Mouse (Mus musculus) MEL (cell line): ENCODE measurements around the gene Ahcyl2.

Experiments
- CTCF ChIP-seq, 3 experiments: IDR thresholded peaks in 2 of 3; conservative IDR thresholded peaks in 1 of 3; 2 replicates each; pipeline ENCODE4 v1.5.1; 2011 to 2012; ENCODE audit warnings: low read length in 3 of 3, low read depth in 2 of 3, mild to moderate bottlenecking in 2 of 3, improper control_type of control experiment in 1 of 3, inconsistent platforms in 1 of 3, mixed read lengths in 1 of 3, moderate library complexity in 1 of 3; ENCODE audit not compliant: control insufficient read depth in 1 of 3, insufficient read depth in 1 of 3, poor library complexity in 1 of 3, severe bottlenecking in 1 of 3
- GABPA ChIP-seq: IDR thresholded peaks from 2 replicates; pipeline ENCODE4 v1.6.1; 2012; ENCODE audit warnings: low read depth, mild to moderate bottlenecking, inconsistent platforms, low read length, improper control_type of control experiment, moderate library complexity
- NRF1 ChIP-seq: IDR thresholded peaks from 2 replicates; pipeline ENCODE4 v1.6.1; 2014; ENCODE audit warnings: low read depth, mild to moderate bottlenecking, inconsistent platforms, low read length, improper control_type of control experiment, moderate library complexity; ENCODE audit not compliant: poor library complexity, insufficient read depth, severe bottlenecking
- POLR2A ChIP-seq, 2 experiments: IDR thresholded peaks; 2 replicates each; pipeline ENCODE4 v1.6.1; 2011 to 2012; ENCODE audit warnings: low read length in 2 of 2, mild to moderate bottlenecking in 2 of 2, control low read depth in 1 of 2, improper control_type of control experiment in 1 of 2, low read depth in 1 of 2, moderate library complexity in 1 of 2; ENCODE audit not compliant: control insufficient read depth in 1 of 2, insufficient read depth in 1 of 2, poor library complexity in 1 of 2
- SMC3 ChIP-seq: IDR thresholded peaks from 2 replicates; pipeline ENCODE4 v1.6.1; 2011; ENCODE audit warnings: low read depth, low read length, improper control_type of control experiment

DNA sequence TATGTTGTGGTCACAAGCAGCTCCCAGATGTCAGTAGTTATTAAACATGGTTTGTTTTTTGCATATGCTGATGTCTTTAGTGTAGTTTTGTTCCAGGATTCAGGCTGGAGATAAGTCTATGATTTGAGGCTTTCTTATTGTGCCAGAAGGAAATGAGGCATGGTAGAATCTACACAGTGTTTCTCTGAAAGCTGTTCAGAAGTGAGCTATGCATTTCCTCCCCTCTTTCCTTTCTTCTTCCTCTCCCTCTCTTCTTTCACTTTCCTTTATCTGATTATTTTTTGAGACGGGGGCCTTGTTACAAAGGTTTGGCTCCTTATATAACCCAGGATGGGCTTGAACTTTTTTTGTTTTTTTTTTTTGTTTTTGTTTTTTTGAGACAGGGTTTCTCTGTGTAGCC, 25.7 kb downstream of the Ahcyl2 start:
- TF ChIP-seq POLR2A (IDR thresholded peaks at IDR 0.05; ENCODE audit: control insufficient read depth in 1 of 2, insufficient read depth in 1 of 2, low read depth in 1 of 2, low read length in 2 of 2, poor library complexity in 1 of 2) = no peak
- no peak for TF ChIP-seq CTCF (IDR thresholded peaks at IDR 0.05 in 2 of 3, conservative IDR thresholded peaks at IDR 0.05 in 1 of 3; ENCODE audit: control insufficient read depth in 1 of 3, insufficient read depth in 1 of 3, low read depth in 2 of 3, low read length in 3 of 3, poor library complexity in 1 of 3, severe bottlenecking in 1 of 3)
- TF ChIP-seq NRF1 = no peak
- no peak for TF ChIP-seq GABPA
- TF ChIP-seq SMC3 = no peak
